Mouse (Mus musculus) C2C12 (cell line): Measurements from ENCODE around the gene Rdh5.

Experiments
- CTCF ChIP-seq: IDR thresholded peaks from one replicate; pipeline ENCODE4 v1.5.1; 2011; ENCODE audit not compliant: control insufficient read depth, insufficient read depth, insufficient read length
- MAX ChIP-seq: IDR thresholded peaks from one replicate; pipeline ENCODE4 v1.6.1; 2011; ENCODE audit warnings: mild to moderate bottlenecking, control low read depth
- MYOD1 ChIP-seq: IDR thresholded peaks from one replicate; pipeline ENCODE4 v1.6.1; 2011; ENCODE audit warnings: low read depth; ENCODE audit not compliant: control insufficient read depth, insufficient read length
- MYOG ChIP-seq: IDR thresholded peaks from one replicate; pipeline ENCODE4 v1.6.1; 2011; ENCODE audit not compliant: control insufficient read depth, insufficient read length; ENCODE audit errors: extremely low read depth
- USF1 ChIP-seq: IDR thresholded peaks from one replicate; pipeline ENCODE4 v1.6.1; 2011; ENCODE audit warnings: low read depth, mild to moderate bottlenecking, control low read depth, moderate library complexity

- no peak for TF ChIP-seq MAX
- no peak for TF ChIP-seq CTCF
- no peak for TF ChIP-seq MYOG
- no peak for TF ChIP-seq USF1
- no peak for TF ChIP-seq MYOD1
These were observed 38.2 kb upstream of the Rdh5 start, which contains the start of gene Mettl7b for GRCm38 (mm10) chr10:128960590-128961584.
